Mouse (Mus musculus) hindbrain, embryonic 11.5 days (tissue): ENCODE measurements around the gene Prkcb. TPM values are rescaled to one million over a fixed set of nuclear protein-coding genes. Genes with fewer than 3 reads are reported as not detected.

ENCODE experiments used
- ATAC-seq: fragments of 200-750 bp; cut with Nextera tagmentation; 2 replicates; pipeline ENCODE4 v1.8.0; 2017; ENCODE audit warnings: mild to moderate bottlenecking, moderate TSS enrichment, moderate library complexity; ENCODE audit not compliant: low FRiP score
- DNase-seq: peaks from one replicate; pipeline ENCODE4 v3.0.0-alpha.2; 2015; ENCODE audit warnings: low spot score
- H3K27ac ChIP-seq: fragments of 300-500 bp; sonication (generic); 2 replicates; pipeline ENCODE4 v1.5.1; 2014; ENCODE audit warnings: mild to moderate bottlenecking, low read depth, low read length
- H3K27me3 ChIP-seq: fragments of 300-500 bp; sonication (generic); 2 replicates; pipeline ENCODE4 v1.6.1; 2014; ENCODE audit warnings: mild to moderate bottlenecking, low read length, moderate library complexity, mixed read lengths; ENCODE audit not compliant: control insufficient read depth, insufficient read depth
- H3K36me3 ChIP-seq: fragments of 300-500 bp; sonication (generic); 2 replicates; pipeline ENCODE4 v1.6.1; 2014; ENCODE audit warnings: mild to moderate bottlenecking, low read length, moderate library complexity, mixed read lengths; ENCODE audit not compliant: control insufficient read depth, insufficient read depth
- H3K4me1 ChIP-seq: fragments of 300-500 bp; sonication (generic); replicated peaks from 2 replicates; pipeline ENCODE4 v1.6.1; 2014; ENCODE audit warnings: low read length, mixed read lengths; ENCODE audit not compliant: control insufficient read depth, insufficient read depth
- H3K4me2 ChIP-seq: fragments of 300-500 bp; sonication (generic); replicated peaks from 2 replicates; pipeline ENCODE4 v1.6.1; 2014; ENCODE audit warnings: mild to moderate bottlenecking, low read depth, low read length
- H3K4me3 ChIP-seq: fragments of 300-500 bp; sonication (generic); 2 replicates; pipeline ENCODE4 v1.5.1; 2014; ENCODE audit warnings: low read depth, low read length
- H3K9ac ChIP-seq: fragments of 300-500 bp; sonication (generic); 2 replicates; pipeline ENCODE4 v1.6.1; 2014; ENCODE audit warnings: low read depth, low read length
- H3K9me3 ChIP-seq: fragments of 300-500 bp; sonication (generic); 2 replicates; pipeline ENCODE4 v1.6.1; 2016; ENCODE audit warnings: low read length; ENCODE audit not compliant: control insufficient read depth
- WGBS: fragments of 180-500 bp; shearing (Covaris S2); extraction: QIAGEN DNeasy Blood & Tissue Kit; methylation state at CpG from one replicate; pipeline ENCODE4 v1.1.7; 2014; 5-methylcytosine and 5-hydroxymethylcytosine counted together
- polyA plus RNA-seq: library from polyadenylated mRNA; unstranded; fragments of >200 nt; fragmentation: Nextera tagmentation; extraction: Ambion mirVana; gene quantifications from 2 replicates; pipeline ENCODE4 v1.2.1, GENCODE M21; 2014

The Prkcb gene
- polyA plus RNA-seq, 1 experiment from 2014 or later = 22.3 TPM

DNA sequence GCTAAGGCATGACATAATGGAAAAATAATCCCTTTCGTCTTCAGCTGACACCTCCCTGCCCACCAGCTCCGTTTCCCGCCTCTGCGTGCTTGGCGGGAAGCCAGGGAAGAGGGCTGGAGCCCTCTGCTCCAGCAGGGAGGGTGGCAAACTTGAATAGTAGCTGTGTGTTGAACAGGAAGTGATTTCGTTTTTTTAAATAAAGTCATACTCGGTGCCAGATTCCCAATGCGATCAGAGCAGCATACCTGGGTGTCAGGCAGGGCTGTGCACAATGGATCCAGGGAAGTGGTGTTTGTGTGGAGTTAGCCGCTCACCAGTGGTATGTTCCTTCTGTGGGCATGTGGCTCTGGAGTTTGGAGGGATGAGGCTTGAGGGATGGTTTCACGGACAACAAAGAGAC is 89.9 kb downstream of the Prkcb start:
- Histone ChIP-seq H3K36me3 (no peaks in the 10 kb centered on the region), H3K4me1 (no peaks in the 10 kb centered on the region), H3K4me2 (no peak overlapping the region), H3K27me3 (no peaks in the 10 kb centered on the region), H3K4me3 (no peak overlapping the region), H3K27ac (no peak overlapping the region), H3K9ac (no peak overlapping the region), H3K9me3 (no peaks in the 10 kb centered on the region)
- DNase-seq = no peak
- 76% methylated on average over 10 of the region's 10 CpGs for WGBS
- ATAC-seq = no peak

DNA sequence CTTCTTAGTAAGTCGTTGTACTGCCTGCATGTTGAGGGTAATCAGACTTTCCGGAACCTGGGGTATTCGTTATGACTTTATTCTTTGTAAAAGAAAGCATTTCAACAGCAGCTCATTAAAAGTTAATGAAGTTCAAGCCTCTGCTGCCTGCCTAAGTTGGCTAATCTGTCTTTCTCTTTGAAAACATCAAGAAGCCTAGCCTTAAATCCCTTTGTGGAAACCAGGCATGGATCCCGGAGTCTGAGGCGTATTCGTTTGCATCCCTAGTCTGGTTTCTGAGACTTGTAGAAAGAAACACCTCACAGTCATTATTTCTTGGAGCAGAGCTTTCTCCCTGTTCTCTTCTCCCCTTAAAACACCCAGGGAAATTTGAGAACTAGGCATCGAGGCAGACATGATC is 90.7 kb downstream of the Prkcb start:
- H3K9ac ChIP-seq = no peak overlapping the region
- ATAC-seq (no peak), DNase-seq (no peak)
- H3K27me3 ChIP-seq = no peaks in the 10 kb centered on the region
- H3K4me2 ChIP-seq = no peak overlapping the region
- H3K27ac ChIP-seq = no peak overlapping the region
- H3K4me3 ChIP-seq = no peak overlapping the region
- H3K9me3 ChIP-seq = no peaks in the 10 kb centered on the region
- no peaks in the 10 kb centered on the region for H3K4me1 ChIP-seq
- WGBS = 80% methylated on average over 7 of the region's 7 CpGs
- H3K36me3 ChIP-seq = no peaks in the 10 kb centered on the region

DNA sequence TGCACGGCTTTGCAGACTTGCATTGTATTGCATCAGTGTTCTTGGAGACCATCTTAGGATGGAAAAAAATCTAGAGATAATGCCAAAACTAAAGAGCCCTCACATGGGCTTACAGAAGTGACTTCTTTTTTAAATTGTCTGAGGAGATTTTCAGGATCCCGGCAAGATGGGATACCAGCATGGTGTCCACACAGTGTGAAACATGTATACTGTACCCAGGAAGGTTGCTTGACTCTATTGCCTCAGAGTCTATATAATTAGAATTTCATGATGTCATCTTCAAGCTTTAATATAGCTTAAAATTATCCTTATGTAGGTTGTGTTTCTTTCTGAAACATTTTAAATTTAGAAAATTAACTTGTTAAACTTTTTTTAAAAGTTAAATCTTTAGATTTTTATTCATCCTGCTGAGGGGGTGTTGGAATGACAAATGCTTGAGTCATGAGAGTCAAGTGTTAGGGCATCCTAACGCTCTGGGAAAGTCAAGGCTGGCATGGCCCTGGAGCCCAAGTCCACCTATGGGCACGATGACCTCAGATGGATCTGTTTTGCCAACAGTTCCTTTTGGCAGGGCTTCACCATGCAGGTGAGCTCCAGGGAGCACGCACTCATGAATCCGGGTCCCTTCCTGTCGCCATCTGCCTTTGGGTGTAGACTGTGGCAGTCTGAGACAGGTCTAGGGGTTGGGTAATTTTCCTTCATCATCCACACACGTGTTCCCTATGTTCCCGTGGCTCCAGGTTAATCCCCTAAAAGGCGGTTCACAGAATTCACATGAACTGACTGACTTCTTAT is 92.0 kb downstream of the Prkcb start:
- ATAC-seq (no peak), DNase-seq (no peak)
- no peaks in the 10 kb centered on the region for H3K27me3 ChIP-seq
- no peak overlapping the region for H3K27ac ChIP-seq
- H3K9ac ChIP-seq = no peak overlapping the region
- H3K4me2 ChIP-seq = no peak overlapping the region
- no peaks in the 10 kb centered on the region for H3K9me3 ChIP-seq
- no peaks in the 10 kb centered on the region for H3K4me1 ChIP-seq
- 92% methylated on average over 10 of the region's 10 CpGs for WGBS
- H3K4me3 ChIP-seq = no peak overlapping the region
- H3K36me3 ChIP-seq = no peaks in the 10 kb centered on the region

DNA sequence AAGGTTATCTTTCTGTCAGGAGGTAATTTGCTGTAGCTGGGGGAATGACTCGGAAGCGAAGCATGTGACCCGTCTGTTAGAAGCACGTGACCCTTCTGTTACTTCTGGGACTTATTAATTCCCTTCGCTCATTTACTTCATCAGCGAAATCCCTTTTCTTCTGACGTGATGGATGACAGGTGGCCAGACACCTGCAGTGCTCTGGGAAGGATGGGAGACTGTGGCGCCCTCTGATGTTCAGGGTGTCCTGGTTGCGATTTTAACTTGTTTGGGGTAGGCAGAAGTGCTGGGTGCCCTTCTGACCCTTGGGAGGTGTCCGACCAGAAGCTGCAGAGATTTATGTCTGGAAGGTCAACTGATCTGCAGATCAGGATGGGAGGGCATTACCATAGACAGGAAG is 93.0 kb downstream of the Prkcb start:
- no peak for ATAC-seq
- Histone ChIP-seq H3K4me3 (no peak overlapping the region), H3K36me3 (no peaks in the 10 kb centered on the region), H3K9ac (no peak overlapping the region), H3K4me1 (no peaks in the 10 kb centered on the region), H3K4me2 (no peak overlapping the region), H3K27me3 (no peaks in the 10 kb centered on the region), H3K9me3 (no peaks in the 10 kb centered on the region), H3K27ac (no peak overlapping the region)
- no peak for DNase-seq
- 56% methylated on average over 10 of the region's 10 CpGs for WGBS

DNA sequence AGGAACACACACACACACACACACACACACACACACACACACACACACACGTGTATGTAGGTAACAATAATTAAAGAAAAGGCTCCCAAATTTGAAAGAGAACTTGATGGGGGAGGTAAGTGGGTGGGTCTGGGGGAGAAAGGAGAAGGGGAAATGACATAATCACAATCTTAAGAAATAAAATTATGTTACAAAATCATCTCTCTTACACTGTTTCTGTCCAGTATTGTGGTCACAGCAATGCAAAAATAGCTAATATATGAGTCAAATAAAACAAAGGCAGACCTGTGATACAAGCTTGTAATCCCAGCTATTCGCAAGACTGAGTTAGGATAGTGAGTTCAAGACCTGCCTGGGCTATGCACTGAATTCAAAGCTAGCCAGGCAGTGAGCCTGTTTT is 94.7 kb downstream of the Prkcb start:
- Histone ChIP-seq H3K36me3 (no peaks in the 10 kb centered on the region), H3K4me3 (no peak overlapping the region), H3K27me3 (no peaks in the 10 kb centered on the region), H3K27ac (no peak overlapping the region), H3K4me2 (no peak overlapping the region), H3K9ac (no peak overlapping the region), H3K4me1 (no peaks in the 10 kb centered on the region), H3K9me3 (no peaks in the 10 kb centered on the region)
- ATAC-seq = no peak
- DNase-seq = no peak
- 77% methylated on average over 2 of the region's 2 CpGs for WGBS

DNA sequence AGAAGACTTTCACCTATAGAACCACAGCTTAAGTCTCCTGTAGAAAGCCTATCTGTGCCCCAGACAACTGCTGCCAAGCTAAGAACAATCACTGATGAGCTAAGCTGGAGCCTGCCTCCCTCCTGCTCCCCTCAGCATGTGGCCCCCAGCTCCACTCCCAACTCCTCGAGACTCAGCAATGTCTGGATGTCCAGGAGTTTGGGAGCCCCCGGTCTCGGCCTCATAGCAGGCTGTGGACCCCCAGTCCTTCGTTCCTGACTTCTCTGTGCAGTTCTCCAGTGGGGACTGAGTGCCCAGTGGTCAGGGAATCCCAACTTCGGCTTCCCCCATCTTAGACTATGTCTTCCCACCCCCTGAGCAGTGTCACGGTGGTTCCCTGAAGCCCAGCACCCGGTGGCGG is 96.3 kb downstream of the Prkcb start:
- Histone ChIP-seq H3K4me2 (no peak overlapping the region), H3K4me3 (no peak overlapping the region), H3K27ac (no peak overlapping the region), H3K36me3 (no peaks in the 10 kb centered on the region), H3K9ac (no peak overlapping the region), H3K27me3 (no peaks in the 10 kb centered on the region), H3K4me1 (peaks cover 4% of the 10 kb centered on the region; the same call in 1 of the 2 replicates), H3K9me3 (no peaks in the 10 kb centered on the region)
- ATAC-seq (no peak), DNase-seq (no peak)
- 85% methylated on average over 8 of the region's 8 CpGs for WGBS

DNA sequence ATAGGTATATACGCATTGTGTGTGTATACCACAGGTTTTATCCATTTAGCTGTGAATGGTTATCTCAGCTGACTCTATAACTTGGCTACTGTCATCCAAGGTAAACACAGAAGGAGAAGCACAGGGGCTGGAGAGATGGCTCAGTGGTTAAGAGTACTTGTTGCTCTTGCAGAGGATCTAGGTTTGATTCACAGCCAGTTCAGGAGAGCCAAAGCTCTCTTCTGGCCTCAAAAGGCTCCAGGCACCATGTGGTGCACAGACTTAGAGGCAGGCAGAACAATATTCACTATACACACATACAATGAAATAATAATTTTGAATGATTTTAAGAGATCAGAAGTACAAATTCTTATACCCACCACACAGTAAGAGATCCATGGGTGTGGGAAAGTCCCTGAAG is 98.0 kb downstream of the Prkcb start:
- no peak overlapping the region for H3K9ac ChIP-seq
- ATAC-seq (no peak), DNase-seq (no peak)
- H3K27me3 ChIP-seq = no peaks in the 10 kb centered on the region
- H3K36me3 ChIP-seq = no peaks in the 10 kb centered on the region
- no peaks in the 10 kb centered on the region for H3K9me3 ChIP-seq
- H3K4me2 ChIP-seq = no peak overlapping the region
- 95% methylated on average over 1 of the region's 1 CpGs for WGBS
- H3K4me3 ChIP-seq = no peak overlapping the region
- no peak overlapping the region for H3K27ac ChIP-seq
- peaks cover 4% of the 10 kb centered on the region; the same call in 1 of the 2 replicates for H3K4me1 ChIP-seq

DNA sequence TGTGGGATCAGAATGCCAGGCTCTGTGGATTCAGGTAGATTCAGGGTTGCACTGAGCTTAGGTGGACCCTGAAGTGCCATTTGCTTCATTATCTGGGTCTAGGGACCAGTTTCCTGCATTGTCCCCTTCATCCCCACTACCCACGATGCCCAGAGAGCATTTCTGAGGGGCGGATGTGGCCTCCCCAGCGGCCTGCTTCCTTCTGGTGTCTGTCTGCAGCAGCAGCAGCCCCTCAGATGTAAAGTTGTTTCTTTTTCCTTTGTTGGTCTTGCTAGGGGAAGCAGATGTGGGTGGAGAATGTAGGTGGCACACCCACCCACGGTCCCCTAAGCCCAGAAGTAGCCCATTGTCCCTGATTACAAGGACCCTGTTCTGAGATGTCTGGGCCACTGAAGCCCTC is 99.3 kb downstream of the Prkcb start:
- WGBS = 66% methylated on average over 4 of the region's 4 CpGs

DNA sequence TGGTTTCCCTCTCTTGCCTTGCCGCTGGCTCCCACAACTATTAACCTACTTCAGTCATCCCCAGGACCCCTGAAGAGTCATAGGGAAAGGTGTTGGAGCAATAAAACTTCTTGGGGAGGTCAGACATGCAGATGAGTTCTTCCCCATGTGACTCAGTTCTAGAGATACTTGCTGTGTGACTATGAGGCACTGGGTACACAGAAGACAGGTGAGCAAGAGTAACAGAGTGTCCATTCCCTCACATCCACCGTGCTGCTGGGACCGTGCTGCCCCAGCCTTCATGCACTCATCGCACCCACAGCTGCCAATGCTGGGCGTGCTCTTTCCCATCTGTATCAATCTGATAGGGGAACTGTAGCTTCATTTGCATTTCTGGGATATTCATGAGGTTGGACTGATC is 100.3 kb downstream of the Prkcb start:
- WGBS = 70% methylated on average over 5 of the region's 5 CpGs
- Histone ChIP-seq H3K4me2 (no peak overlapping the region), H3K9ac (no peak overlapping the region), H3K9me3 (no peaks in the 10 kb centered on the region), H3K27me3 (no peaks in the 10 kb centered on the region), H3K4me3 (no peak overlapping the region), H3K27ac (no peak overlapping the region), H3K4me1 (peaks cover 4% of the 10 kb centered on the region; the same call in 1 of the 2 replicates), H3K36me3 (no peaks in the 10 kb centered on the region)
- DNase-seq (no peak), ATAC-seq (peak; percentile 45)

More for the DNA sequence above, 99.3 kb downstream of the Prkcb start:
- no peaks in the 10 kb centered on the region for H3K9me3 ChIP-seq
- H3K4me1 ChIP-seq = peaks cover 4% of the 10 kb centered on the region; the same call in 1 of the 2 replicates
- H3K27me3 ChIP-seq = no peaks in the 10 kb centered on the region
- H3K27ac ChIP-seq = no peak overlapping the region
- no peak overlapping the region for H3K4me3 ChIP-seq
- H3K9ac ChIP-seq = no peak overlapping the region
- no peak overlapping the region for H3K4me2 ChIP-seq
- DNase-seq = no peak
- ATAC-seq = no peak
- H3K36me3 ChIP-seq = no peaks in the 10 kb centered on the region
